Mouse (Mus musculus) monocyte, adult 5-6 weeks (primary cell): ENCODE measurements around the gene Tbc1d23. TPM values are rescaled to one million over a fixed set of nuclear protein-coding genes. Genes with fewer than 3 reads are reported as not detected.
A peak's percentile ranks its signal among the peaks of the same experiment; 100 is the strongest.

Experiments
- ATAC-seq: fragments of 153-309, 156-312 bp; replicated peaks from 2 replicates; pipeline ENCODE4 v1.8.0; 2017; ENCODE audit warnings: mild to moderate bottlenecking; ENCODE audit not compliant: low TSS enrichment, insufficient number of reproducible peaks, severe bottlenecking, poor library complexity, low FRiP score
- total RNA-seq: library from RNA; stranded (forward); fragments of 200-1000, 200-491, 200-594 nt; gene quantifications from 3 replicates; pipeline ENCODE4 v1.2.3, GENCODE M21; 2017

Tbc1d23 gene
- total RNA-seq, 1 experiment from 2014 or later, result 99.9 TPM

GRCm38 (mm10) chr16:57167514-57167912 is 63.8 kb downstream of the Tbc1d23 start:
- no peak for ATAC-seq

GRCm38 (mm10) chr16:57166611-57167513 is 64.4 kb downstream of the Tbc1d23 start, which contains the start of gene Nit2:
TSS of gene Nit2 (minus strand) at chr16:57167341.
- ATAC-seq, result peak; percentile 83

- no peak for ATAC-seq
These were observed 65.2 kb downstream of the Tbc1d23 start for GRCm38 (mm10) chr16:57166086-57166485.

- no peak for ATAC-seq
These were observed 66.1 kb downstream of the Tbc1d23 start for GRCm38 (mm10) chr16:57165157-57165556.

- ATAC-seq, result no peak
These were observed 67.6 kb downstream of the Tbc1d23 start for GRCm38 (mm10) chr16:57163694-57164093.

GRCm38 (mm10) chr16:57162841-57163240 is 68.5 kb downstream of the Tbc1d23 start:
- ATAC-seq, result no peak

GRCm38 (mm10) chr16:57159835-57160234 is 71.5 kb downstream of the Tbc1d23 start:
- no peak for ATAC-seq

GRCm38 (mm10) chr16:57157728-57158127 is 73.6 kb downstream of the Tbc1d23 start:
- no peak for ATAC-seq

GRCm38 (mm10) chr16:57157076-57157475 is 74.2 kb downstream of the Tbc1d23 start:
- no peak for ATAC-seq

- ATAC-seq, result no peak
These were observed 75.4 kb downstream of the Tbc1d23 start for GRCm38 (mm10) chr16:57155899-57156298.

GRCm38 (mm10) chr16:57151437-57151836 is 79.9 kb downstream of the Tbc1d23 start:
- ATAC-seq, result no peak

- ATAC-seq, result no peak
These were observed 86.6 kb downstream of the Tbc1d23 start for GRCm38 (mm10) chr16:57144741-57145140.

GRCm38 (mm10) chr16:57133611-57134010 is 97.7 kb downstream of the Tbc1d23 start:
- no peak for ATAC-seq

GRCm38 (mm10) chr16:57132326-57132725 is 99.0 kb downstream of the Tbc1d23 start:
- no peak for ATAC-seq

GRCm38 (mm10) chr16:57131544-57131943 is 99.8 kb downstream of the Tbc1d23 start:
- no peak for ATAC-seq

GRCm38 (mm10) chr16:57130752-57131400 is 100.4 kb downstream of the Tbc1d23 start:
- ATAC-seq, result no peak

GRCm38 (mm10) chr16:57127825-57128224 is 103.5 kb downstream of the Tbc1d23 start:
- ATAC-seq, result no peak

- no peak for ATAC-seq
These were observed 105.0 kb downstream of the Tbc1d23 start for GRCm38 (mm10) chr16:57126268-57126667.

- ATAC-seq, result no peak
These were observed 108.4 kb downstream of the Tbc1d23 start for GRCm38 (mm10) chr16:57122682-57123445.
